Mouse (Mus musculus) embryonic facial prominence, embryonic 13.5 days (tissue): Measurements from ENCODE around the gene Fpr1. TPM values are rescaled to one million over a fixed set of nuclear protein-coding genes. Genes with fewer than 3 reads are reported as not detected.
A peak's percentile ranks its signal among the peaks of the same experiment; 100 is the strongest.
"Not testable (repeated sequence)": the region's sequence is repeated elsewhere in the genome, so short reads cannot be mapped to it uniquely, and the experiment has no call there.

Source experiments
- ATAC-seq: fragments of 200-750 bp; cut with Nextera tagmentation; 2 replicates; pipeline ENCODE4 v1.8.0; 2017; ENCODE audit warnings: low read depth; ENCODE audit not compliant: insufficient number of reproducible peaks, insufficient read depth, low FRiP score, low TSS enrichment
- H3K27ac ChIP-seq: fragments of 300-500 bp; sonication (generic); 2 replicates; pipeline ENCODE4 v1.5.1; 2015; ENCODE audit warnings: moderate library complexity, mild to moderate bottlenecking, inconsistent platforms
- H3K27me3 ChIP-seq: fragments of 300-500 bp; sonication (generic); 2 replicates; pipeline ENCODE4 v1.6.1; 2015; ENCODE audit warnings: mild to moderate bottlenecking, inconsistent platforms
- H3K36me3 ChIP-seq: fragments of 300-500 bp; sonication (generic); 2 replicates; pipeline ENCODE4 v1.6.1; 2015; ENCODE audit warnings: mild to moderate bottlenecking, inconsistent platforms
- H3K4me1 ChIP-seq: fragments of 300-500 bp; sonication (generic); 2 replicates; pipeline ENCODE4 v1.6.1; 2015; ENCODE audit warnings: inconsistent platforms
- H3K4me2 ChIP-seq: fragments of 300-500 bp; sonication (generic); 2 replicates; pipeline ENCODE4 v1.6.1; 2015; ENCODE audit warnings: moderate library complexity, mild to moderate bottlenecking, inconsistent platforms
- H3K4me3 ChIP-seq: fragments of 300-500 bp; sonication (generic); 2 replicates; pipeline ENCODE4 v1.5.1; 2015; ENCODE audit warnings: mild to moderate bottlenecking, inconsistent platforms
- H3K9ac ChIP-seq: fragments of 300-500 bp; sonication (generic); 2 replicates; pipeline ENCODE4 v1.6.1; 2015; ENCODE audit warnings: mild to moderate bottlenecking, inconsistent platforms
- H3K9me3 ChIP-seq: fragments of 300-500 bp; sonication (generic); 2 replicates; pipeline ENCODE4 v1.6.1; 2016; ENCODE audit warnings: inconsistent platforms
- WGBS: fragments of 180-500 bp; shearing (Covaris S2); methylation state at CpG from one replicate; pipeline ENCODE4 v1.1.7; 2015; ENCODE audit warnings: mixed read lengths; 5-methylcytosine and 5-hydroxymethylcytosine counted together
- polyA plus RNA-seq: library from polyadenylated mRNA; unstranded; fragments of >200 nt; fragmentation: Nextera tagmentation; extraction: Ambion mirVana; gene quantifications from 2 replicates; pipeline ENCODE4 v1.2.1, GENCODE M21; 2015

Fpr1 gene
- polyA plus RNA-seq, 1 experiment from 2014 or later: not detected

DNA sequence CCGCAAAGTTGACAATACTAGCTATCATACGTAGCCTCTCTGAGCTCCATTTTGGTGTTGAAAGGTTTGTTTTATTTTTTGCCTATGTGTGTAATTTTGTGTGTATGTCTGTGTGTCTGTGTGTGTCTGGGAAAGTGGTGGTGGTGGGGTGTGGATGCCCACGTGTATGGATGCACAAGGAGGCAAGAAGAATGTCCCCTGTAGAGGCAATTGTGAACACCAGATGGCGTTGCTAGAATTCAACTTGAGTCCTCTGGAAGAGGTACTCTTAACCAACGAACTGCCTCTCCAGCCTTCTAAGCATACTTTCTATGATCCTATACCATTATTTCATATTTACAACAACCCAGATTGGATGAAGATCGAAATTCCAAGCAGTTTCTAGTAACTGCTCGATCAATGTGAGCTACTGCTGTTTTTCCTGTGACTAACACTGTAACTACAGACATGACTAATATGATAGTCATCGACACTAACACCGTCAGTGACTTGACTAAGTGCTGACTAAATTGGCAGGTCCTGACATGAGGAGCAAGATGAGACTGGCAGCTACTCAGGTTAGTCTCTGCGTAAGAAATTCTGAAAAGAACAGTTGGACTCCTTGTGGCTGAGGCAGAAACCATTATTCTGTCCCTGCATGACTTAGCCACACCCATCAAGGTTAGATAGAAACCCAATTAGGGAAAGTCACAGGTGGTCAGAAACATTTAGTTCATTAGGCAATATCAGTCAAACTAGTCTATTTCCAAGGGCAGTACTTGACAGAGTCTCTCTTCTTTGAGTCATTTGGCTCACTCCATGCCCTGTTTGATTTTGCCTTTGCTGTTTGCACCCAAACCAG lies 38.3 kb downstream of the Fpr1 start:
- no peak overlapping the region for H3K27ac ChIP-seq
- no peak for ATAC-seq
- no peaks in the 10 kb centered on the region for H3K4me1 ChIP-seq
- WGBS: 68% methylated on average over 10 of the region's 10 CpGs
- H3K27me3 ChIP-seq: peaks cover 15% of the 10 kb centered on the region
- H3K36me3 ChIP-seq: peaks cover 34% of the 10 kb centered on the region
- no peak overlapping the region for H3K4me3 ChIP-seq
- H3K4me2 ChIP-seq: no peak overlapping the region
- H3K9me3 ChIP-seq: no peaks in the 10 kb centered on the region
- H3K9ac ChIP-seq: no peak overlapping the region

GRCm38 (mm10) chr17:17844606-17845005 lies 39.1 kb downstream of the Fpr1 start:
- WGBS: 83% methylated on average over 3 of the region's 3 CpGs
- H3K9me3 ChIP-seq, H3K4me1 ChIP-seq, ATAC-seq, H3K4me3 ChIP-seq, H3K9ac ChIP-seq, H3K27me3 ChIP-seq, H3K27ac ChIP-seq, H3K4me2 ChIP-seq: not testable (repeated sequence)
- peaks cover 42% of the 10 kb centered on the region for H3K36me3 ChIP-seq

- Histone ChIP-seq H3K36me3 (peaks cover 42% of the 10 kb centered on the region), H3K4me2 (no peak overlapping the region), H3K27ac (no peak overlapping the region), H3K27me3 (no peaks in the 10 kb centered on the region), H3K4me1 (peaks cover under 1% of the 10 kb centered on the region; the same call in 1 of the 2 replicates), H3K9me3 (no peaks in the 10 kb centered on the region), H3K9ac (no peak overlapping the region), H3K4me3 (no peak overlapping the region)
- 77% methylated on average over 27 of the region's 27 CpGs for WGBS
- 0 out of 2 replicates have a peak, but pooled peaks have one; percentile 23 for ATAC-seq
Measured at GRCm38 (mm10) chr17:17843534-17844261, 40.0 kb downstream of the Fpr1 start.

DNA sequence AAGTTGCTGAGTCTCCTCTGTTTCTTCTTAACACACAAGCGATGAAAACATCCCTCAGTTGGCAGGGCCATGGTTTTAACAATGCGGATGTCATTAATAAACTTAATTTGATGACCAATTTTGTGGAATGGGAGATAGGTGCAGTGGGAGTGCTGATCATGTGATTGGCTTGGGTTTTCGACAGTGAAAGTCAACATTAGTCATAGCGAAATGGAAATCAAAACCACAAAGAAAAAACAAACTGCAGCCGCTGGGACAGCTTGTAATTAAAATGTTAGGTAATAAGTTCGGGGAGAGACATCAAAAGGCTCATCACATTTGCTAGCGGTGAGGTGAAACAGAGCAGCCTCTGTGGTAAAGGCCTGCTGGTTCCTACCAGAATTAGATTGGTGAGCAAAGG lies 42.9 kb downstream of the Fpr1 start:
- no peak overlapping the region for H3K4me2 ChIP-seq
- no peak overlapping the region for H3K9ac ChIP-seq
- H3K4me3 ChIP-seq: no peak overlapping the region
- no peak for ATAC-seq
- H3K36me3 ChIP-seq: peaks cover 50% of the 10 kb centered on the region
- H3K4me1 ChIP-seq: peaks cover 29% of the 10 kb centered on the region
- H3K9me3 ChIP-seq: no peaks in the 10 kb centered on the region
- H3K27ac ChIP-seq: no peak overlapping the region
- no peaks in the 10 kb centered on the region for H3K27me3 ChIP-seq
- 79% methylated on average over 7 of the region's 7 CpGs for WGBS

GRCm38 (mm10) chr17:17839276-17839675 lies 44.5 kb downstream of the Fpr1 start:
- WGBS: 91% methylated on average over 2 of the region's 2 CpGs
- peaks cover 42% of the 10 kb centered on the region for H3K4me1 ChIP-seq
- no peak for ATAC-seq

DNA sequence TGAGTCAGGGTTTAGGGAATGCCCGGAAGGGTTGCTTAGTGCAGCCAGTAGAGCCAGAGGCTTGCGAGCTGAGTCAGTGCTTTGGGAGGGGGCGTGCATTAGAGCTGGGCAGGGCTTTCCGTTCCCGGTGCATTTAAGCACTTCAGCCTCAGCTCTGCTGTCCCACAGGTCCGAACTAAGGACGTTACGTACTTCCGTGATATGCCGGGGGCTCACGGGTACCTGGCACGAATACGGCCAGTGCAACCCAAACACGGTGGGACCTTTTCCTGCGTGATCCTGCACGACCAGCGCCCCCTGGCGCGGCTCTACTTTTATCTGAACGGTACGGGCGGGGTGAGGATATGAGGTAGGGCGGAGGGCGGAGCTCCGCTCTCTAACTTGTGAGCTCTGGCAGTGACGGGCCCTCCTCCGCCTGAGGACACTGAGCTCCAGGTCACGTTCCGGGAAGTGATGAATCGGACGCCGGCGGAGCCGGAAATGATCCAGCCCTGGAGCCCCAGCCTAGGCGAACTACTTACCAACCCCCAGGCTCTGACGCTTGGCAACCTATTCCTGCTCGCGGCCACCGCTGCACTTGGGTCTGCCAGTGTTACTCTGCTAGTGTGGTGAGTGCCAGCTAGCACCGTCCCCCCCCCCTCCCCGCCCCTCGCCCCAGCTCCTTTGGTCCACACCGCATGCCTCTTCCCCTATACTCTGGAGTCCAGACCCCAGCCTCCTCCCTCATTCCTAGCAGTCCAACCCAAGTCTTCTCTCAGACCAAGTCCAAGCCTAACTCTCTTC lies 45.6 kb downstream of the Fpr1 start:
- H3K27ac ChIP-seq: peak overlapping the region; percentile 84
- H3K4me3 ChIP-seq: peak overlapping the region; percentile 46
- no peaks in the 10 kb centered on the region for H3K27me3 ChIP-seq
- H3K9ac ChIP-seq: peak overlapping the region; percentile 63
- ATAC-seq: peak; percentile 89
- H3K36me3 ChIP-seq: peaks cover 63% of the 10 kb centered on the region
- no peaks in the 10 kb centered on the region for H3K9me3 ChIP-seq
- peaks cover 54% of the 10 kb centered on the region for H3K4me1 ChIP-seq
- 1% methylated on average over 43 of the region's 43 CpGs for WGBS
- peak overlapping the region; percentile 73 for H3K4me2 ChIP-seq

More at GRCm38 (mm10) chr17:17839276-17839675, 44.5 kb downstream of the Fpr1 start:
- no peaks in the 10 kb centered on the region for H3K9me3 ChIP-seq
- H3K27ac ChIP-seq: no peak overlapping the region
- H3K9ac ChIP-seq: no peak overlapping the region
- no peak overlapping the region for H3K4me3 ChIP-seq
- peaks cover 56% of the 10 kb centered on the region for H3K36me3 ChIP-seq
- H3K27me3 ChIP-seq: no peaks in the 10 kb centered on the region
- H3K4me2 ChIP-seq: no peak overlapping the region

DNA sequence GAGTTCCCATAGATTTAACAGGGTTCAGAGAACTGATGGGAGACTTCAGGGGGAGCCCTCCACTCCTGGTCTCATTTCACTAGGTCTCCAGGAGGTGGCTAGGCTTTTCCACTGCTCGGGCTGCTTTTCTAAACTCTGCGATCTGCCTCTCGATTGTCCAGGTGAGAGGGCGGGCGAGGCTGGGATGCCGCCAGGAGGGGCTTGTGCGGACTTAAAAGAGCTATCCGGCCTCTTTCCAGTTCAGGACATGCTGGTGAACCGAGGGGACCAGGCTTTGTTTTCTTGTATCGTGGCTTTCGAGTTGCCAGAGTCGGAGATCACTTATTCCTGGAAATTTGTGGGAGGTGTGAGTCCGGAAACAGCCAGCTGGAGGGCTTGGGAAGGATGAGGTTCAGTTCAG lies 46.3 kb downstream of the Fpr1 start:
- no peak for ATAC-seq
- Histone ChIP-seq H3K36me3 (peaks cover 66% of the 10 kb centered on the region), H3K27ac (peak overlapping the region; percentile 84), H3K4me2 (peak overlapping the region; percentile 73), H3K4me1 (peaks cover 59% of the 10 kb centered on the region), H3K9ac (peak overlapping the region; percentile 63), H3K27me3 (no peaks in the 10 kb centered on the region), H3K9me3 (no peaks in the 10 kb centered on the region), H3K4me3 (peak overlapping the region; percentile 46)
- 10% methylated on average over 13 of the region's 13 CpGs for WGBS

DNA sequence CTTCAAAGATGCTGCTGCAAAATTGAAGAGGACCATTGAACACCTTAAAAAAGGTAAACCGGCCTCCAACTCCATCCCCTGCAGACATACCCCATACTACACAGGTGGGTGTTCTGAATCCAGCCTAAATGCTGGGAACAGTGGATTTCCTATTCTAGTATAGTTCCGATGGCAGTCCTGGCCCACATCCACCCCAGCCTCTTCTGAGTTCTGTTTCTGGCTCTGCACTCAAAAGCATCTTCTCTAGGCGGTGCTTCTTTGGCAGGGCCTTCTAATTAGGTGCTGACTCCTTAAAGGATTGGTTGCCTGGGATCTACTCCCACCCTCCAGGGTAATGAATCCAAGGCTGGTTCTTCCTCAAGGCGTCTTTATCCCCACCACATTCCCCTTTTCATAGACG lies 47.6 kb downstream of the Fpr1 start:
- Histone ChIP-seq H3K36me3 (peaks cover 71% of the 10 kb centered on the region), H3K27me3 (no peaks in the 10 kb centered on the region), H3K9me3 (no peaks in the 10 kb centered on the region), H3K4me1 (peaks cover 72% of the 10 kb centered on the region), H3K4me2 (no peak overlapping the region), H3K27ac (no peak overlapping the region; the same call in 1 of the 2 replicates), H3K4me3 (no peak overlapping the region), H3K9ac (no peak overlapping the region)
- ATAC-seq: no peak
- WGBS: 77% methylated on average over 5 of the region's 5 CpGs

GRCm38 (mm10) chr17:17834896-17835295 lies 48.8 kb downstream of the Fpr1 start:
- Histone ChIP-seq H3K27ac (peak overlapping the region; percentile 51; the same call in 1 of the 2 replicates), H3K4me3 (no peak overlapping the region), H3K4me1 (peaks cover 84% of the 10 kb centered on the region), H3K9me3 (no peaks in the 10 kb centered on the region), H3K9ac (no peak overlapping the region), H3K4me2 (0 out of 2 replicates have a peak overlapping the region, but pooled peaks have one; percentile 7), H3K36me3 (peaks cover 69% of the 10 kb centered on the region), H3K27me3 (no peaks in the 10 kb centered on the region)
- 5% methylated on average over 1 of the region's 1 CpGs for WGBS
- ATAC-seq: no peak

GRCm38 (mm10) chr17:17830731-17831130 lies 53.0 kb downstream of the Fpr1 start:
- H3K36me3 ChIP-seq: peaks cover 46% of the 10 kb centered on the region
- H3K4me1 ChIP-seq: peaks cover 63% of the 10 kb centered on the region
- H3K4me2 ChIP-seq: peak overlapping the region; percentile 87
- peak overlapping the region; percentile 87 for H3K4me3 ChIP-seq
- H3K9me3 ChIP-seq: no peaks in the 10 kb centered on the region
- H3K27me3 ChIP-seq: no peaks in the 10 kb centered on the region
- no peak for ATAC-seq
- WGBS: 53% methylated on average over 7 of the region's 7 CpGs
- H3K9ac ChIP-seq: peak overlapping the region; percentile 93; the same call in 1 of the 2 replicates
- no peak overlapping the region for H3K27ac ChIP-seq
